Mouse (Mus musculus): Measurements from ENCODE around the gene Il20rb. TPM values are rescaled to one million over a fixed set of nuclear protein-coding genes. Genes with fewer than 3 reads are reported as not detected.

Gene Il20rb
- polyA plus RNA-seq, 1 experiment from 2014 or later, result 0.89 TPM

GRCm38 (mm10) chr9:100467653-100468052, 18.9 kb downstream of the Il20rb start:
- Histone ChIP-seq H3K27me3 (ENCODE audit: control insufficient read depth, insufficient read depth, low read length) (no peaks in the 10 kb centered on the region), H3K27ac (ENCODE audit: low read depth, low read length) (no peak overlapping the region), H3K9me3 (replicated peaks; ENCODE audit: control insufficient read depth, low read length) (no peaks in the 10 kb centered on the region), H3K4me3 (ENCODE audit: low read depth, low read length) (no peak overlapping the region), H3K4me2 (no peak overlapping the region), H3K4me1 (ENCODE audit: control insufficient read depth, insufficient read depth, low read length) (0 out of 2 replicates have a peak, but pooled peaks cover 4% of the 10 kb centered on the region), H3K9ac (ENCODE audit: low read depth, low read length) (no peak overlapping the region), H3K36me3 (ENCODE audit: control insufficient read depth, insufficient read depth, low read length) (no peaks in the 10 kb centered on the region)
- 80% methylated on average over 7 of the region's 7 CpGs for WGBS (ENCODE audit: insufficient replicate concordance)
- no peak for ATAC-seq (replicated peaks; ENCODE audit: insufficient number of reproducible peaks, low FRiP score, low TSS enrichment)

GRCm38 (mm10) chr9:100466743-100467142, 19.8 kb downstream of the Il20rb start:
- Histone ChIP-seq H3K9me3 (replicated peaks; ENCODE audit: control insufficient read depth, low read length) (no peaks in the 10 kb centered on the region), H3K36me3 (ENCODE audit: control insufficient read depth, insufficient read depth, low read length) (no peaks in the 10 kb centered on the region), H3K4me1 (ENCODE audit: control insufficient read depth, insufficient read depth, low read length) (0 out of 2 replicates have a peak, but pooled peaks cover 4% of the 10 kb centered on the region), H3K27ac (ENCODE audit: low read depth, low read length) (no peak overlapping the region), H3K9ac (ENCODE audit: low read depth, low read length) (no peak overlapping the region), H3K4me2 (no peak overlapping the region), H3K4me3 (ENCODE audit: low read depth, low read length) (no peak overlapping the region), H3K27me3 (ENCODE audit: control insufficient read depth, insufficient read depth, low read length) (no peaks in the 10 kb centered on the region)
- ATAC-seq (replicated peaks; ENCODE audit: insufficient number of reproducible peaks, low FRiP score, low TSS enrichment), result no peak
- WGBS (ENCODE audit: insufficient replicate concordance), result 77% methylated on average over 3 of the region's 3 CpGs

GRCm38 (mm10) chr9:100465988-100466387, 20.6 kb downstream of the Il20rb start:
- Histone ChIP-seq H3K27me3 (ENCODE audit: control insufficient read depth, insufficient read depth, low read length) (no peaks in the 10 kb centered on the region), H3K9ac (ENCODE audit: low read depth, low read length) (no peak overlapping the region), H3K9me3 (replicated peaks; ENCODE audit: control insufficient read depth, low read length) (no peaks in the 10 kb centered on the region), H3K27ac (ENCODE audit: low read depth, low read length) (no peak overlapping the region), H3K4me3 (ENCODE audit: low read depth, low read length) (no peak overlapping the region), H3K4me1 (ENCODE audit: control insufficient read depth, insufficient read depth, low read length) (0 out of 2 replicates have a peak, but pooled peaks cover 3% of the 10 kb centered on the region), H3K4me2 (no peak overlapping the region), H3K36me3 (ENCODE audit: control insufficient read depth, insufficient read depth, low read length) (no peaks in the 10 kb centered on the region)
- no peak for ATAC-seq (replicated peaks; ENCODE audit: insufficient number of reproducible peaks, low FRiP score, low TSS enrichment)
- WGBS (ENCODE audit: insufficient replicate concordance), result 92% methylated on average over 9 of the region's 9 CpGs

GRCm38 (mm10) chr9:100465380-100465779, 21.2 kb downstream of the Il20rb start:
- no peak overlapping the region for H3K4me2 ChIP-seq
- no peaks in the 10 kb centered on the region for H3K27me3 ChIP-seq (ENCODE audit: control insufficient read depth, insufficient read depth, low read length)
- no peak for ATAC-seq (replicated peaks; ENCODE audit: insufficient number of reproducible peaks, low FRiP score, low TSS enrichment)
- H3K9ac ChIP-seq (ENCODE audit: low read depth, low read length), result no peak overlapping the region
- H3K27ac ChIP-seq (ENCODE audit: low read depth, low read length), result no peak overlapping the region
- WGBS (ENCODE audit: insufficient replicate concordance), result 88% methylated on average over 5 of the region's 5 CpGs
- H3K9me3 ChIP-seq (replicated peaks; ENCODE audit: control insufficient read depth, low read length), result no peaks in the 10 kb centered on the region
- no peaks in the 10 kb centered on the region for H3K36me3 ChIP-seq (ENCODE audit: control insufficient read depth, insufficient read depth, low read length)
- no peak overlapping the region for H3K4me3 ChIP-seq (ENCODE audit: low read depth, low read length)
- H3K4me1 ChIP-seq (ENCODE audit: control insufficient read depth, insufficient read depth, low read length), result no peaks in the 10 kb centered on the region

GRCm38 (mm10) chr9:100463771-100464170, 22.8 kb downstream of the Il20rb start:
- no peak overlapping the region for H3K9ac ChIP-seq (ENCODE audit: low read depth, low read length)
- WGBS (ENCODE audit: insufficient replicate concordance), result 60% methylated on average over 2 of the region's 2 CpGs
- H3K4me2 ChIP-seq, result no peak overlapping the region
- ATAC-seq (replicated peaks; ENCODE audit: insufficient number of reproducible peaks, low FRiP score, low TSS enrichment), result no peak
- H3K4me1 ChIP-seq (ENCODE audit: control insufficient read depth, insufficient read depth, low read length), result no peaks in the 10 kb centered on the region
- no peaks in the 10 kb centered on the region for H3K36me3 ChIP-seq (ENCODE audit: control insufficient read depth, insufficient read depth, low read length)
- H3K4me3 ChIP-seq (ENCODE audit: low read depth, low read length), result no peak overlapping the region
- no peak overlapping the region for H3K27ac ChIP-seq (ENCODE audit: low read depth, low read length)
- no peaks in the 10 kb centered on the region for H3K27me3 ChIP-seq (ENCODE audit: control insufficient read depth, insufficient read depth, low read length)
- H3K9me3 ChIP-seq (replicated peaks; ENCODE audit: control insufficient read depth, low read length), result no peaks in the 10 kb centered on the region

GRCm38 (mm10) chr9:100462098-100462497, 24.5 kb downstream of the Il20rb start:
- Histone ChIP-seq H3K4me3 (ENCODE audit: low read depth, low read length) (no peak overlapping the region), H3K4me2 (no peak overlapping the region), H3K36me3 (ENCODE audit: control insufficient read depth, insufficient read depth, low read length) (no peaks in the 10 kb centered on the region), H3K4me1 (ENCODE audit: control insufficient read depth, insufficient read depth, low read length) (no peaks in the 10 kb centered on the region; the same call in 1 of the 2 replicates), H3K9me3 (replicated peaks; ENCODE audit: control insufficient read depth, low read length) (no peaks in the 10 kb centered on the region), H3K27ac (ENCODE audit: low read depth, low read length) (no peak overlapping the region), H3K9ac (ENCODE audit: low read depth, low read length) (no peak overlapping the region), H3K27me3 (ENCODE audit: control insufficient read depth, insufficient read depth, low read length) (no peaks in the 10 kb centered on the region)
- WGBS (ENCODE audit: insufficient replicate concordance), result 87% methylated on average over 4 of the region's 4 CpGs
- ATAC-seq (replicated peaks; ENCODE audit: insufficient number of reproducible peaks, low FRiP score, low TSS enrichment), result no peak

GRCm38 (mm10) chr9:100461671-100462070, 24.9 kb downstream of the Il20rb start:
- ATAC-seq (replicated peaks; ENCODE audit: insufficient number of reproducible peaks, low FRiP score, low TSS enrichment), result no peak
- Histone ChIP-seq H3K9me3 (replicated peaks; ENCODE audit: control insufficient read depth, low read length) (no peaks in the 10 kb centered on the region), H3K27me3 (ENCODE audit: control insufficient read depth, insufficient read depth, low read length) (no peaks in the 10 kb centered on the region), H3K4me1 (ENCODE audit: control insufficient read depth, insufficient read depth, low read length) (no peaks in the 10 kb centered on the region; the same call in 1 of the 2 replicates), H3K4me3 (ENCODE audit: low read depth, low read length) (no peak overlapping the region), H3K4me2 (no peak overlapping the region), H3K36me3 (ENCODE audit: control insufficient read depth, insufficient read depth, low read length) (no peaks in the 10 kb centered on the region), H3K27ac (ENCODE audit: low read depth, low read length) (no peak overlapping the region), H3K9ac (ENCODE audit: low read depth, low read length) (no peak overlapping the region)
- 84% methylated on average over 9 of the region's 9 CpGs for WGBS (ENCODE audit: insufficient replicate concordance)

GRCm38 (mm10) chr9:100460203-100460602, 26.4 kb downstream of the Il20rb start:
- no peak overlapping the region for H3K4me3 ChIP-seq (ENCODE audit: low read depth, low read length)
- no peak overlapping the region for H3K4me2 ChIP-seq
- H3K9me3 ChIP-seq (replicated peaks; ENCODE audit: control insufficient read depth, low read length), result no peaks in the 10 kb centered on the region
- H3K27me3 ChIP-seq (ENCODE audit: control insufficient read depth, insufficient read depth, low read length), result no peaks in the 10 kb centered on the region
- 94% methylated on average over 9 of the region's 9 CpGs for WGBS (ENCODE audit: insufficient replicate concordance)
- no peaks in the 10 kb centered on the region for H3K36me3 ChIP-seq (ENCODE audit: control insufficient read depth, insufficient read depth, low read length)
- ATAC-seq (replicated peaks; ENCODE audit: insufficient number of reproducible peaks, low FRiP score, low TSS enrichment), result no peak
- no peaks in the 10 kb centered on the region; the same call in 1 of the 2 replicates for H3K4me1 ChIP-seq (ENCODE audit: control insufficient read depth, insufficient read depth, low read length)
- no peak overlapping the region for H3K27ac ChIP-seq (ENCODE audit: low read depth, low read length)
- no peak overlapping the region for H3K9ac ChIP-seq (ENCODE audit: low read depth, low read length)

GRCm38 (mm10) chr9:100457971-100458681, 28.5 kb downstream of the Il20rb start:
- Histone ChIP-seq H3K9me3 (replicated peaks; ENCODE audit: control insufficient read depth, low read length) (no peaks in the 10 kb centered on the region), H3K36me3 (ENCODE audit: control insufficient read depth, insufficient read depth, low read length) (no peaks in the 10 kb centered on the region), H3K9ac (ENCODE audit: low read depth, low read length) (no peak overlapping the region), H3K4me1 (ENCODE audit: control insufficient read depth, insufficient read depth, low read length) (no peaks in the 10 kb centered on the region; the same call in 1 of the 2 replicates), H3K27ac (ENCODE audit: low read depth, low read length) (no peak overlapping the region), H3K4me3 (ENCODE audit: low read depth, low read length) (no peak overlapping the region), H3K4me2 (no peak overlapping the region), H3K27me3 (ENCODE audit: control insufficient read depth, insufficient read depth, low read length) (no peaks in the 10 kb centered on the region)
- ATAC-seq (replicated peaks; ENCODE audit: insufficient number of reproducible peaks, low FRiP score, low TSS enrichment), result no peak
- WGBS (ENCODE audit: insufficient replicate concordance), result 71% methylated on average over 17 of the region's 17 CpGs

Measured in heart, embryonic 11.5 days (tissue).